Mouse (Mus musculus) neural tube, embryonic 15.5 days (tissue): ENCODE measurements around the gene Mcm9. TPM values are rescaled to one million over a fixed set of nuclear protein-coding genes. Genes with fewer than 3 reads are reported as not detected.

Source experiments
- ATAC-seq: fragments of 200-750 bp; cut with Nextera tagmentation; 2 replicates; pipeline ENCODE4 v1.8.0; 2017; ENCODE audit warnings: mild to moderate bottlenecking, moderate TSS enrichment, moderate library complexity; ENCODE audit not compliant: low FRiP score
- H3K27ac ChIP-seq: fragments of 300-500 bp; sonication (generic); replicated peaks from 2 replicates; pipeline ENCODE4 v1.5.1; 2015; ENCODE audit warnings: mild to moderate bottlenecking, inconsistent platforms
- H3K27me3 ChIP-seq: fragments of 300-500 bp; sonication (generic); replicated peaks from 2 replicates; pipeline ENCODE4 v1.6.1; 2015; ENCODE audit warnings: inconsistent platforms
- H3K36me3 ChIP-seq: fragments of 300-500 bp; sonication (generic); 2 replicates; pipeline ENCODE4 v1.6.1; 2015; ENCODE audit warnings: inconsistent platforms
- H3K4me1 ChIP-seq: fragments of 300-500 bp; sonication (generic); 2 replicates; pipeline ENCODE4 v1.6.1; 2015; ENCODE audit warnings: inconsistent platforms
- H3K4me2 ChIP-seq: fragments of 300-500 bp; sonication (generic); 2 replicates; pipeline ENCODE4 v1.6.1; 2015; ENCODE audit warnings: inconsistent platforms, mild to moderate bottlenecking, moderate library complexity
- H3K4me3 ChIP-seq: fragments of 300-500 bp; sonication (generic); replicated peaks from 2 replicates; pipeline ENCODE4 v1.5.1; 2015; ENCODE audit warnings: mild to moderate bottlenecking, inconsistent platforms
- H3K9ac ChIP-seq: fragments of 300-500 bp; sonication (generic); replicated peaks from 2 replicates; pipeline ENCODE4 v1.6.1; 2015; ENCODE audit warnings: mild to moderate bottlenecking, inconsistent platforms
- H3K9me3 ChIP-seq: fragments of 300-500 bp; sonication (generic); replicated peaks from 2 replicates; pipeline ENCODE4 v1.6.1; 2016; ENCODE audit warnings: inconsistent platforms
- WGBS: fragments of 180-500 bp; shearing (Covaris S2); methylation state at CpG from one replicate; pipeline ENCODE4 v1.1.7; 2015; ENCODE audit warnings: mixed read lengths; 5-methylcytosine and 5-hydroxymethylcytosine counted together
- polyA plus RNA-seq: library from polyadenylated mRNA; unstranded; fragments of >200 nt; fragmentation: Nextera tagmentation; extraction: Ambion mirVana; gene quantifications from 2 replicates; pipeline ENCODE4 v1.2.1, GENCODE M21; 2015

The Mcm9 gene
- polyA plus RNA-seq, 1 experiment from 2014 or later: 5.1 TPM

DNA sequence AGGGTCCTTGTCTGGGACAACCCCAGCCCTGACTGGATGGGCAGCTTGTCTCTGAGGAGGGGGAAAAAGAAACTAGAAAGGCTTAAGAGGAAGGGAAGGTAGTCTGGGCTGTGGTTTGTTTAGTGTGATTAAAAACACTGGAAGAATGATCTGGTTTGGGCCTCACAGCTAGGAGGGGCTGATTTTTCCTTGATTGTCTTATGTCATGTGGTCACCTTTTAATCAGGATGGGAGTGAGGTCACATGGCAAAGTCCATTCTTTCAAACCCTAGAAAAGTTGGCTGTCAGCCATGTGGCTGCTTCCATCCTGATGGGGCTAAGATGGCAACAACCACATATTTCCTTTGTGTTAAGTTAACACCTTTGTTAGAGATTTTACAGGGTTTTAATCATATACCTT is 61.7 kb downstream of the Mcm9 start:
- no peaks in the 10 kb centered on the region for H3K4me1 ChIP-seq
- no peaks in the 10 kb centered on the region for H3K27me3 ChIP-seq
- no peak overlapping the region for H3K9ac ChIP-seq
- no peak overlapping the region for H3K27ac ChIP-seq
- no peak overlapping the region for H3K4me3 ChIP-seq
- no peaks in the 10 kb centered on the region for H3K36me3 ChIP-seq
- H3K4me2 ChIP-seq: no peak overlapping the region
- no peak for ATAC-seq
- H3K9me3 ChIP-seq: no peaks in the 10 kb centered on the region

DNA sequence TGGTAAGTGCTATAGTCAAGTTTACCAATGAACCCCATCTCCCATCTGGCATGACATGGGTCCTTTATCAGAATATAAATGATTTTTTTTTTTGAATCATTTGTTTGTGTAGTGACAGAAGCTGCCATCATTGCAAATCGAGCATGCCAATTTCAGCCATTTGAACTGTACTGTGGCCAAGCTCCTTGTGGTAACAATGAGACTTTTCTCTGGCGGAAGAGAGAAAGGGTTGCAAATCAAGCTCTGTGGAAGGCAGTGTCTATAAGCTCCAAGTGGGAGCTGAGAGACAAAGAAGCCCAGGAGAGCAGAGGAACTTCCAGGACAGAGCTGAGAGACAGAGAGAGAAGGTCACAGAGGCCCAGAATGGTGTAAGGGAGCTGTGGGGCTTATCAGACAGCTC is 64.7 kb downstream of the Mcm9 start:
- Histone ChIP-seq H3K9ac (no peak overlapping the region), H3K4me1 (no peaks in the 10 kb centered on the region), H3K9me3 (no peaks in the 10 kb centered on the region), H3K4me3 (no peak overlapping the region), H3K4me2 (no peak overlapping the region), H3K27me3 (no peaks in the 10 kb centered on the region), H3K27ac (no peak overlapping the region), H3K36me3 (no peaks in the 10 kb centered on the region)
- WGBS: 63% methylated on average over 2 of the region's 2 CpGs
- ATAC-seq: no peak

DNA sequence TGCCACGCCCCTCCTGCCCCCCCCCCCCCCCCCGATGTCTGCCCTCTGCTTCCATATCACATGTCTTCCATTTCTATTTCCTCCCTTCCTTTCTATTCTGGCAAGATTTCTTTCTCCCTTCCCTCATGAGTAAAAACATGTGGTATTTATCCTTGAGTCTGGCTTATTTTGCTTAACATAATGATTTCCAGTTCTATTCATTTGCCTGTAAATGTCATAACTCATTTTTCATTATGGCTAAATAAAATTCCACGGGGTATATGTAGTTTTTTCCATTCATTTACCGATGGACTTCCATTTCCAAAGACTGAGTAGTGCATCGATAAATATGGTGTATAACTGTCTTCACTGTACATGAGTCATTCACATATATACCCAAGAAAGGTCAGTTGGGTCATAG is 68.2 kb downstream of the Mcm9 start:
- no peak overlapping the region for H3K4me3 ChIP-seq
- no peaks in the 10 kb centered on the region for H3K27me3 ChIP-seq
- H3K36me3 ChIP-seq: no peaks in the 10 kb centered on the region
- H3K9me3 ChIP-seq: no peaks in the 10 kb centered on the region
- no peak overlapping the region for H3K9ac ChIP-seq
- no peak for ATAC-seq
- 95% methylated on average over 5 of the region's 5 CpGs for WGBS
- no peak overlapping the region for H3K4me2 ChIP-seq
- no peaks in the 10 kb centered on the region for H3K4me1 ChIP-seq
- no peak overlapping the region for H3K27ac ChIP-seq

DNA sequence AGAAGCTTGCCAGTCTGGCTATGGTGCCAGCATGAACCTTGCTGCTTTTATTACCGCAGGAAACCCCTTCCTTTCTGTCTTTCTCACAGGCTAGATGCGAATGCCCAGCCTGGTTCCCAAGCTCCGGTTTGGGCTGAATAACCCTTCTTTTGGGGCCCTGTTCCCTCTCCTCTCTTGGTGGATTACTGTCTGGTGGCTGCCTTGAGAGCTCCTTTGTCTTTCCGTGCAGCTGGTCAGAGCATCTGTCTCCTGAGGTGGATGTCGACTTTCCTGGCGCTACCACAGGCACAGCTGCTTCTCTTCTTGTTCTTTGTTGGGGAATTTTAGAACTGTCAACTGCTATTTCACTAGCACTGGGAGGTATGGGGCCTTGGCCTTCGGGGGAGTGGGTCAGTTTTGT is 92.6 kb downstream of the Mcm9 start:
- ATAC-seq: no peak
- Histone ChIP-seq H3K9me3 (no peaks in the 10 kb centered on the region), H3K4me3 (no peak overlapping the region), H3K4me2 (no peak overlapping the region), H3K4me1 (no peaks in the 10 kb centered on the region), H3K27me3 (no peaks in the 10 kb centered on the region), H3K9ac (no peak overlapping the region), H3K36me3 (peaks cover 4% of the 10 kb centered on the region; the same call in 1 of the 2 replicates), H3K27ac (no peak overlapping the region)
- WGBS: 75% methylated on average over 7 of the region's 7 CpGs

DNA sequence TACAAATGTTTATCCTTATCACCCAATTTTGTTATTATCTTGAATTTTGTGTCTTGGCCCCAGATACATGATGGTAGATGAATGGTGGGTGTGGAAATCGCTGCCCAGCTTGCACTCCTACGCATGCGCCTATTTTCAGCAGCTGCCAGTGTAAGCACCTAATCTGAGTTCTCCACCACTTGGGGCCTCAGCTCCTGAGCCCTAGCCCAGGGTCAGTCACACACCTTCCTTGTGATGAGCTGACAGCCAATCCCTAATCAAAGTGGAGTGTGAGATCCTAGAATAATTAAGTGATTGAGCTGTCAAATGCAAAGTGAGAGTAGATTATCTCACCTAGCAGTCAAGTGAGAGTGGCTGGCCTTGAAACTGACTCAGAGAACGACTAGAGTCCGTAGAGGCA is 97.9 kb downstream of the Mcm9 start:
- Histone ChIP-seq H3K4me3 (no peak overlapping the region), H3K36me3 (no peaks in the 10 kb centered on the region), H3K27ac (no peak overlapping the region), H3K9ac (no peak overlapping the region), H3K9me3 (no peaks in the 10 kb centered on the region), H3K27me3 (no peaks in the 10 kb centered on the region), H3K4me1 (no peaks in the 10 kb centered on the region), H3K4me2 (no peak overlapping the region)
- ATAC-seq: no peak
- WGBS: 90% methylated on average over 5 of the region's 5 CpGs

DNA sequence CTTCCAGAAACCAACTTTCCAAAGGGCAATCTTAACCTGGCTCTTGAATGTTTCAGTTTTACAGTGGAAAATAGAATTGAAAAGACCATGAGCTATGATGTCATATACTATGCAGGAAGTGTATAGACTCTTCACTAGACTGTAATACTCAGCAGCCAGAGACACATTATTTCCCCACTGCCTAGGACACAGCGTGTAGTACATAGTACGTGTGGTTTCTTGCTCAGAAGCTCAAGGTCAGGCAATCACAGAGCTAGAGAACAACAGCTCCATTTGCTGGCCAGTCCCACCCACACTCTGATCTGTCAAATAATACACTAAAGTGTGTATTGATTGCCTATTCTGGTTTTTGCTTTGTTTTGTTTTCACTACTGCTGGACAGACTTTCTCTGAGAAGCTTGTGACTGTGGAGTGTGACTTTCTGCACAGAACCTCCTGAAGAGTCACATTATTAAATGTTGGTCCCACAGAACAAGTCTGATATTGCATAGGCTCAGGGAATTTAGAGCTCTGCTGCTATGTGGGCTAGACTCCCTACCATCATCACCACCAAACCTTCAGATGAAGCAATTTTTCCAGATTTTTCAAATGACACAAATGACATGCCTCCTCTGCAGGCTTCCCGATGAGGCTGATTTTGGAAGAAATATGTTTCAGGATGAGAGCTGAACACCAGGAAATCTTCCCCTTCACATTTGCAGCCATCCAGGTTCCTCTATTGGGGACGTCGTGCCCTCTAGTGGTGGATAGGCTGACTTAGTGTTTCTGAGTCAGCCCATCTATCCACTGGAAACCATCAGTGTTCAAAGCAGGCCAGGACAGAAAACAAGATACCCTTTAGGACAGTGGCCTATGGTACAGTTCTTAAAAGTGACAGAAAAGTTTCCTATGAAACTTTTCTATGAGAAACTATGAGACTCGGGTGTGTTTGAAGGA is 102.1 kb downstream of the Mcm9 start:
- no peaks in the 10 kb centered on the region for H3K9me3 ChIP-seq
- no peaks in the 10 kb centered on the region for H3K36me3 ChIP-seq
- peak; percentile 88 for ATAC-seq
- no peak overlapping the region for H3K4me2 ChIP-seq
- H3K9ac ChIP-seq: no peak overlapping the region
- H3K27me3 ChIP-seq: no peaks in the 10 kb centered on the region
- H3K4me3 ChIP-seq: no peak overlapping the region
- H3K27ac ChIP-seq: no peak overlapping the region
- 32% methylated on average over 6 of the region's 6 CpGs for WGBS
- H3K4me1 ChIP-seq: no peaks in the 10 kb centered on the region

- no peak overlapping the region for H3K9ac ChIP-seq
- ATAC-seq: no peak
- no peak overlapping the region for H3K27ac ChIP-seq
- H3K4me1 ChIP-seq: no peaks in the 10 kb centered on the region
- WGBS: 88% methylated on average over 3 of the region's 3 CpGs
- H3K36me3 ChIP-seq: no peaks in the 10 kb centered on the region
- H3K9me3 ChIP-seq: no peaks in the 10 kb centered on the region
- H3K4me2 ChIP-seq: no peak overlapping the region
- no peaks in the 10 kb centered on the region for H3K27me3 ChIP-seq
- H3K4me3 ChIP-seq: no peak overlapping the region
These were observed 102.9 kb downstream of the Mcm9 start for GRCm38 (mm10) chr10:53527344-53527743.

GRCm38 (mm10) chr10:53526350-53526749 is 103.9 kb downstream of the Mcm9 start:
- Histone ChIP-seq H3K27ac (no peak overlapping the region), H3K36me3 (no peaks in the 10 kb centered on the region), H3K9ac (no peak overlapping the region), H3K4me3 (no peak overlapping the region), H3K4me2 (no peak overlapping the region), H3K27me3 (no peaks in the 10 kb centered on the region), H3K9me3 (no peaks in the 10 kb centered on the region), H3K4me1 (no peaks in the 10 kb centered on the region)
- no peak for ATAC-seq
- WGBS: 86% methylated on average over 2 of the region's 2 CpGs

GRCm38 (mm10) chr10:53525265-53525976 is 104.8 kb downstream of the Mcm9 start:
- no peaks in the 10 kb centered on the region for H3K27me3 ChIP-seq
- H3K4me1 ChIP-seq: no peaks in the 10 kb centered on the region
- H3K27ac ChIP-seq: no peak overlapping the region
- no peak overlapping the region for H3K4me2 ChIP-seq
- no peak for ATAC-seq
- H3K9me3 ChIP-seq: no peaks in the 10 kb centered on the region
- H3K36me3 ChIP-seq: no peaks in the 10 kb centered on the region
- no peak overlapping the region for H3K4me3 ChIP-seq
- 87% methylated on average over 3 of the region's 3 CpGs for WGBS
- H3K9ac ChIP-seq: no peak overlapping the region

DNA sequence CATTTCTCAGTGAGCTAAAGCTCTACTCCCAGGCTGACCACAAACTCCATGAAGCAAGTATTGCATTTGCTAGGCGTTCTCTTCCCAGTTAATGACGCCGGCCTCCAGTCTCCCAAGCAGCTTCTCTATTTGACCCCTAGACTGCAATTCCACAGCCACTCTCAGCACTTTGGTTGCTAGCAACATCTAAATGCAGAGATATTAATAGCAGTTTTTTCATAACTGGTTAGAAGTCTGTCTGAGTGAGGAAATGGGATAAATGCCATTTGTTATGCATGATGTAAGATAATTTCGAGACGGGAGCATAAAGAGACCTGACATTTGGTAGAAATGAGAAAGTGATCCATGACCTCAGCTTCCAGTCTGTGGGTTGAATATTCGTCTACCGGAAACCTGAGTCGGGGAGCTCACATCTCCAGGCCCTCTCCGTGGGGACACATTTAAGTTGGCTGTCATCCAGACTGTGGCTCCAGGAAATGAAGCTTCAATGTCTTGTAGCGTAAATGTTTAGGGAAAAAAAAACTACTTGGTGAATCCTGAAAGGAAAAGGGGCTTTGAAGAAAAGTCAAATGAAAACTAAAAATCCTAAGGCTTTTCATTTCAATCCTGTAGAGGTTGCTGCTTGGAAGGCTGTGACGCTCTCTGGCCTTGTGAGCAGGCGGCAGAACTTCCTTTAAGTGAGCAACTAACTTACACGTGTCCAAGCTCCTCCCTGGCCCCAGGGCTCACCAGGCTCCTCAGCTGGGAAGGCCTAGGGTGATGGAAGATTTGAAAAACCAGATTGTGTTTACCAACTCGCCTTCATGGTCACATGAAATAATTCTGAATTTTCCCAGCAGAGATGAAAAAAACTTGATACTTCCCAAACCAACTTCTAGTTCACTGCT is 110.9 kb downstream of the Mcm9 start:
- Histone ChIP-seq H3K27me3 (no peaks in the 10 kb centered on the region), H3K9ac (no peak overlapping the region), H3K4me2 (peak overlapping the region; percentile 15), H3K4me3 (no peak overlapping the region), H3K4me1 (peaks cover 14% of the 10 kb centered on the region), H3K36me3 (no peaks in the 10 kb centered on the region), H3K9me3 (no peaks in the 10 kb centered on the region), H3K27ac (peak overlapping the region; percentile 70; the same call in 1 of the 2 replicates)
- 47% methylated on average over 14 of the region's 14 CpGs for WGBS
- ATAC-seq: peak; percentile 35; the same call in 1 of the 2 replicates

- no peaks in the 10 kb centered on the region for H3K36me3 ChIP-seq
- H3K4me1 ChIP-seq: peaks cover 14% of the 10 kb centered on the region
- H3K4me2 ChIP-seq: 0 out of 2 replicates have a peak overlapping the region, but pooled peaks have one; percentile 0
- H3K9me3 ChIP-seq: no peaks in the 10 kb centered on the region
- no peak overlapping the region for H3K4me3 ChIP-seq
- no peaks in the 10 kb centered on the region for H3K27me3 ChIP-seq
- H3K27ac ChIP-seq: peak overlapping the region; percentile 70
- WGBS: 32% methylated on average over 8 of the region's 8 CpGs
- peak; percentile 61; the same call in 1 of the 2 replicates for ATAC-seq
- H3K9ac ChIP-seq: no peak overlapping the region
These were observed 111.7 kb downstream of the Mcm9 start for GRCm38 (mm10) chr10:53518599-53518913.
